Mouse (Mus musculus): ENCODE results near the gene Ldlrad3. TPM values are rescaled to one million over a fixed set of nuclear protein-coding genes. Genes with fewer than 3 reads are reported as not detected.

Gene Ldlrad3
- polyA plus RNA-seq, 1 experiment = 3.7 TPM

GRCm38 (mm10) chr2:102011311-102011975, 174.7 kb downstream of the Ldlrad3 start:
- Histone ChIP-seq H3K27ac (ENCODE audit: control insufficient read depth, insufficient read depth, low read depth, low read length, poor library complexity) (no peak overlapping the region), H3K4me3 (replicated peaks; ENCODE audit: control insufficient read depth, low read depth, low read length) (no peak overlapping the region), H3K4me1 (ENCODE audit: control insufficient read depth, insufficient read depth, low read length) (no peaks in the 10 kb centered on the region)
- 72% methylated on average over 6 of the region's 6 CpGs for WGBS
- TF ChIP-seq CTCF (IDR thresholded peaks at IDR 0.05; ENCODE audit: control insufficient read depth, insufficient read depth, low read length) (no peak), POLR2A (IDR thresholded peaks at IDR 0.05; ENCODE audit: borderline replicate concordance, control insufficient read depth, low read depth, low read length) (no peak)

DNA sequence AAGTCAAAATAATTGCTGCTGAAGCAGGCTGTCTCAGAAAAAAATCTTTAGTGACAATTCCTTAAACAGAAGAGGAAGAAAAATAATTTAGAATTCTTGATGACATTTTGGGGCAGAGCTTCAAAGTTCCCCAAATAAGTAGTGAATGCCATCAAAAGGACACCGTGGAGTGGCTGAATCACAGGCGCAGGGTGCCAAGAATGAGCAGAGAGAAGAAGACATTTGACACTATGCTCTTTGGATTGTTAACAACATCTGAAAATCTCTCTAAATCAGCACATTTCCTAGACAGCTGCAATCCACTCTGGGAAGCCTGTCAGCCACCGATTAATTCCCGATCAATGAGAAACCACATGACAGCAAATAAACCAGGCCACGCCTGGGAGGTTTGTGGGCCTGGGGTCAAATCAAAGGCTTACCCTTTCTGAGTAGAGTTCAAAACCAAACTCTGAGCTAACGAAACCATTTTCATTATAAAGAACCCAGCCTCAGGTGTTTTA, 176.4 kb downstream of the Ldlrad3 start:
- TF ChIP-seq CTCF (IDR thresholded peaks at IDR 0.05; ENCODE audit: control insufficient read depth, insufficient read depth, low read length) (no peak), POLR2A (IDR thresholded peaks at IDR 0.05; ENCODE audit: borderline replicate concordance, control insufficient read depth, low read depth, low read length) (no peak)
- Histone ChIP-seq H3K4me3 (replicated peaks; ENCODE audit: control insufficient read depth, low read depth, low read length) (no peak overlapping the region), H3K4me1 (ENCODE audit: control insufficient read depth, insufficient read depth, low read length) (no peaks in the 10 kb centered on the region), H3K27ac (ENCODE audit: control insufficient read depth, insufficient read depth, low read depth, low read length, poor library complexity) (no peak overlapping the region)
- WGBS = 79% methylated on average over 6 of the region's 6 CpGs

DNA sequence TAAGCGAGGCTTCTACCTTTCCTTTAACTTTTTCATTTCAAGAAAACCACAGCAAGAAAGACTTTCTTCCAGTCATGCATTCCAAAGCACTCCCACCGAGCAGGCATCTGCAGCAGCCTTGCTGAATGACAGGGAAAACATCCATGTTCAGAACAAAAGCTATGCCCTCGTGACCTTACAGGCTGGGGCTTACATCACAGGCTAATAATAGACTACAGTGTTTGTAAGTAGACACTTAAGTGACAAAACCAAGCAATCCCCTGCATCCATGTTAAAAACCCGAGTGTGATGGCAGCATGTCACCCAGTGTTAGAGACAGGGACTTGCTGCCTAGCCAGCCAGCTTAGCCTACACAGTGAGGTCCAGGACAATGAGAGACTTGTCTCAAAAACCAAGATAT, 180.0 kb downstream of the Ldlrad3 start:
- WGBS = 74% methylated on average over 4 of the region's 4 CpGs
- H3K4me1 ChIP-seq (ENCODE audit: control insufficient read depth, insufficient read depth, low read length) = peaks cover 2% of the 10 kb centered on the region
- H3K27ac ChIP-seq (ENCODE audit: control insufficient read depth, insufficient read depth, low read depth, low read length, poor library complexity) = no peak overlapping the region
- H3K4me3 ChIP-seq (replicated peaks; ENCODE audit: control insufficient read depth, low read depth, low read length) = no peak overlapping the region
- TF ChIP-seq POLR2A (IDR thresholded peaks at IDR 0.05; ENCODE audit: borderline replicate concordance, control insufficient read depth, low read depth, low read length) (no peak), CTCF (IDR thresholded peaks at IDR 0.05; ENCODE audit: control insufficient read depth, insufficient read depth, low read length) (no peak)

GRCm38 (mm10) chr2:102005377-102006007, 180.7 kb downstream of the Ldlrad3 start:
- Histone ChIP-seq H3K27ac (ENCODE audit: control insufficient read depth, insufficient read depth, low read depth, low read length, poor library complexity) (no peak overlapping the region), H3K4me1 (ENCODE audit: control insufficient read depth, insufficient read depth, low read length) (peaks cover 2% of the 10 kb centered on the region), H3K4me3 (replicated peaks; ENCODE audit: control insufficient read depth, low read depth, low read length) (no peak overlapping the region)
- 71% methylated on average over 8 of the region's 8 CpGs for WGBS
- TF ChIP-seq POLR2A (IDR thresholded peaks at IDR 0.05; ENCODE audit: borderline replicate concordance, control insufficient read depth, low read depth, low read length) = no peak
- TF ChIP-seq CTCF (IDR thresholded peaks at IDR 0.05; ENCODE audit: control insufficient read depth, insufficient read depth, low read length) = no peak

- H3K4me1 ChIP-seq (ENCODE audit: control insufficient read depth, insufficient read depth, low read length) = peaks cover 2% of the 10 kb centered on the region
- H3K27ac ChIP-seq (ENCODE audit: control insufficient read depth, insufficient read depth, low read depth, low read length, poor library complexity) = no peak overlapping the region
- whole genome bisulfite sequencing = 74% methylated on average over 7 of the region's 7 CpGs
- TF ChIP-seq CTCF (IDR thresholded peaks at IDR 0.05; ENCODE audit: control insufficient read depth, insufficient read depth, low read length) (no peak), POLR2A (IDR thresholded peaks at IDR 0.05; ENCODE audit: borderline replicate concordance, control insufficient read depth, low read depth, low read length) (no peak)
- no peak overlapping the region for H3K4me3 ChIP-seq (replicated peaks; ENCODE audit: control insufficient read depth, low read depth, low read length)
Measured at GRCm38 (mm10) chr2:102003776-102004264, 182.4 kb downstream of the Ldlrad3 start.

- TF ChIP-seq CTCF (IDR thresholded peaks at IDR 0.05; ENCODE audit: control insufficient read depth, insufficient read depth, low read length) (no peak), POLR2A (IDR thresholded peaks at IDR 0.05; ENCODE audit: borderline replicate concordance, control insufficient read depth, low read depth, low read length) (no peak)
- Histone ChIP-seq H3K4me1 (ENCODE audit: control insufficient read depth, insufficient read depth, low read length) (peaks cover 2% of the 10 kb centered on the region), H3K4me3 (replicated peaks; ENCODE audit: control insufficient read depth, low read depth, low read length) (no peak overlapping the region), H3K27ac (ENCODE audit: control insufficient read depth, insufficient read depth, low read depth, low read length, poor library complexity) (no peak overlapping the region)
- 79% methylated on average over 8 of the region's 8 CpGs for WGBS
Measured at GRCm38 (mm10) chr2:102002974-102003775, 183.0 kb downstream of the Ldlrad3 start.

GRCm38 (mm10) chr2:102002408-102002973, 183.7 kb downstream of the Ldlrad3 start:
- H3K4me3 ChIP-seq (replicated peaks; ENCODE audit: control insufficient read depth, low read depth, low read length) = no peak overlapping the region
- H3K27ac ChIP-seq (ENCODE audit: control insufficient read depth, insufficient read depth, low read depth, low read length, poor library complexity) = no peak overlapping the region
- peaks cover 2% of the 10 kb centered on the region for H3K4me1 ChIP-seq (ENCODE audit: control insufficient read depth, insufficient read depth, low read length)
- WGBS = 43% methylated on average over 12 of the region's 12 CpGs
- TF ChIP-seq CTCF (IDR thresholded peaks at IDR 0.05; ENCODE audit: control insufficient read depth, insufficient read depth, low read length) (no peak), POLR2A (IDR thresholded peaks at IDR 0.05; ENCODE audit: borderline replicate concordance, control insufficient read depth, low read depth, low read length) (no peak)

All from bone marrow, adult 2 months (tissue).